Mouse (Mus musculus) stomach, embryonic 16.5 days (tissue): ENCODE results near the gene Klk10. TPM values are rescaled to one million over a fixed set of nuclear protein-coding genes. Genes with fewer than 3 reads are reported as not detected.
A peak's percentile ranks its signal among the peaks of the same experiment; 100 is the strongest.

Experiments
- ATAC-seq: fragments of 200-750 bp; cut with Nextera tagmentation; 2 replicates; pipeline ENCODE4 v1.8.0; 2017; ENCODE audit warnings: moderate number of reproducible peaks, moderate TSS enrichment; ENCODE audit not compliant: insufficient read depth, low FRiP score
- H3K27ac ChIP-seq: fragments of 300-500 bp; sonication (generic); 2 replicates; pipeline ENCODE4 v1.5.1; 2014; ENCODE audit warnings: low read length
- H3K27me3 ChIP-seq: fragments of 300-500 bp; sonication (generic); 2 replicates; pipeline ENCODE4 v1.6.1; 2014; ENCODE audit warnings: low read length, control low read depth, mixed read lengths; ENCODE audit not compliant: control insufficient read depth, insufficient read depth
- H3K36me3 ChIP-seq: fragments of 300-500 bp; sonication (generic); 2 replicates; pipeline ENCODE4 v1.6.1; 2014; ENCODE audit warnings: low read length; ENCODE audit not compliant: control insufficient read depth, insufficient read depth
- H3K4me1 ChIP-seq: fragments of 300-500 bp; sonication (generic); 2 replicates; pipeline ENCODE4 v1.6.1; 2014; ENCODE audit warnings: low read length, control low read depth, mixed read lengths; ENCODE audit not compliant: control insufficient read depth, insufficient read depth
- H3K4me2 ChIP-seq: fragments of 300-500 bp; sonication (generic); 2 replicates; pipeline ENCODE4 v1.6.1; 2014; ENCODE audit warnings: low read depth, low read length, mixed read lengths
- H3K4me3 ChIP-seq: fragments of 300-500 bp; sonication (generic); replicated peaks from 2 replicates; pipeline ENCODE4 v1.5.1; 2014; ENCODE audit warnings: mild to moderate bottlenecking, low read length
- H3K9ac ChIP-seq: fragments of 300-500 bp; sonication (generic); 2 replicates; pipeline ENCODE4 v1.6.1; 2014; ENCODE audit warnings: low read length
- H3K9me3 ChIP-seq: fragments of 300-500 bp; sonication (generic); replicated peaks from 2 replicates; pipeline ENCODE4 v1.6.1; 2016; ENCODE audit warnings: low read length, control low read depth; ENCODE audit not compliant: control insufficient read depth
- WGBS: fragments of 180-500 bp; shearing (Covaris S2); extraction: QIAGEN DNeasy Blood & Tissue Kit; methylation state at CpG from one replicate; pipeline ENCODE4 v1.1.7; 2014; 5-methylcytosine and 5-hydroxymethylcytosine counted together
- polyA plus RNA-seq: library from polyadenylated mRNA; unstranded; fragments of >200 nt; fragmentation: Nextera tagmentation; extraction: Ambion mirVana; gene quantifications from 2 replicates; pipeline ENCODE4 v1.2.1, GENCODE M21; 2015

The Klk10 gene
- polyA plus RNA-seq, 1 experiment from 2014 or later, result 42.4 TPM

DNA sequence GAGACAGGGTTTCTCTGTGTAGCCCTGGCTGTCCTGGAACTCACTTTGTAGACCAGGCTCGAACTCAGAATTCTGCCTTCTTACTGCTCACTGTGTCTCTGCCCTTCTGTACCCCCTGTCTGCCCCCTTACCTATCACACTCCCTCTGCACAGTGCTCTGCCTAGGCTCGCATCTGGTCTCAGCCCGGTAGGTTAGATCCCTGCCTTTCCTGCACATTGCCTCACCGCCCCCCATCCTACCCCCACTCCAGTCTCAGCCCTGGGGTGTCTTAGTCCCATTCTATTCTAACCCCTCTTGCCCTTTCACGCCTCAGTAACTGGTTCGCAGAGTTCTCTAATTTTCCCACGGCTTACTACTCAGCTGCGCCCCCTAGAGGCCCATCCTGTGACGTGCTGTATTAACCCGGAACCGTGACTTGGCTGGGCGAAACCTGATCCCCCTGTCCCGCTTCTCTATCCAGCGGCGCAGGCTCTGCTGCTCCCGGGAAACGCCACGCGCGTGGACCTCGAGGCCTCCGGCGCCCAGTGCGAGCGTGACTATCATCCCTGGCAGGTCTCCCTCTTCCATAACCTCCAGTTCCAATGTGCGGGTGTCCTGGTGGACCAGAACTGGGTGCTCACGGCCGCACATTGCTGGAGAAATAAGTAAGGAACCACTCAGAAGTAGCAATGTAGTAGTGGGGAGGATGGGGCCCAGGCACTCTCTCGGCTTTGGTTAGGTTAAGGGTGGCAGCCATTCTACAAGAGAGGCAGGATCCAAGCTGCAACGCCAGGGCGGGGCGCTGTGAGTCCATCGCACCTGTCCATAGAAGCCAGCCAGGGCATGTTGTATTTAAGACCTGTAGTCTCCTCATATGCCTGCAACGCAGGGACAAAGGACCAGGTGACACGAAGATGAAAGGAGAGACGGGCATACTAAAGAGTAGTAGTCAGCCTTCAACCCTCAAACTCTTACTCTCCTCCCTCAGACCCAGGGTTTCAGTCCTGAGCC, 1.7 kb downstream of the Klk10 start:
- Histone ChIP-seq H3K36me3 (no peaks in the 10 kb centered on the region), H3K4me1 (peaks cover 8% of the 10 kb centered on the region; the same call in 1 of the 2 replicates), H3K27me3 (no peaks in the 10 kb centered on the region), H3K4me2 (peak overlapping the region; percentile 82), H3K4me3 (peak overlapping the region; percentile 42), H3K27ac (peak overlapping the region; percentile 55; the same call in 1 of the 2 replicates), H3K9me3 (no peaks in the 10 kb centered on the region), H3K9ac (peak overlapping the region; percentile 69)
- ATAC-seq, result peak; percentile 74
- WGBS, result 7% methylated on average over 36 of the region's 36 CpGs

GRCm38 (mm10) chr7:43785286-43785685, 4.5 kb downstream of the Klk10 start:
- 82% methylated on average over 1 of the region's 1 CpGs for WGBS
- Histone ChIP-seq H3K36me3 (no peaks in the 10 kb centered on the region), H3K9me3 (no peaks in the 10 kb centered on the region), H3K27ac (no peak overlapping the region), H3K4me3 (no peak overlapping the region), H3K4me2 (no peak overlapping the region), H3K27me3 (no peaks in the 10 kb centered on the region), H3K4me1 (peaks cover 8% of the 10 kb centered on the region; the same call in 1 of the 2 replicates), H3K9ac (no peak overlapping the region)
- no peak for ATAC-seq

GRCm38 (mm10) chr7:43788096-43788495, 7.3 kb downstream of the Klk10 start:
- WGBS, result 59% methylated on average over 3 of the region's 3 CpGs
- H3K27ac ChIP-seq, result no peak overlapping the region
- no peak for ATAC-seq
- H3K4me1 ChIP-seq, result peaks cover under 1% of the 10 kb centered on the region; the same call in 1 of the 2 replicates
- H3K4me3 ChIP-seq, result no peak overlapping the region
- H3K9ac ChIP-seq, result no peak overlapping the region
- H3K27me3 ChIP-seq, result no peaks in the 10 kb centered on the region
- H3K9me3 ChIP-seq, result no peaks in the 10 kb centered on the region
- H3K36me3 ChIP-seq, result no peaks in the 10 kb centered on the region
- no peak overlapping the region for H3K4me2 ChIP-seq

DNA sequence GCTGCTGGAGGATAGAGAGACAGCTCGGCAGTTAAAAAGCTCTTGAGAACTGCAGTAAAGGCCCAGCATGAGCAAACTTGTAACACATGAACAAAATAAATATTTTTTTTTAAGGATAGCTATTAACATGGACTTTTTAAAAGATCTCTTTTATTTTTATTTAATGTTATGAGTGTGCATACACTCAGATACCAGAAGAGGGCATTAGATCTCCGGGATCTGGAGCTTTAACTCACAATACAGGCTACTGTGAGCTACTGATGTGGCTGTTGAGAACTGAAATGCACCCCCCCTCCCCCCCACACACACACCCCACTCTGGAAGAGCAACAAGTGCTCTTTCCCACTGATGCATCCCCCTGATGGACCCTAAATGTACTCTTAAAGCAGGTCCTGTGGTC, 8.5 kb downstream of the Klk10 start:
- WGBS, result 53% methylated on average over 2 of the region's 2 CpGs
- Histone ChIP-seq H3K4me2 (no peak overlapping the region), H3K9ac (no peak overlapping the region), H3K4me3 (no peak overlapping the region), H3K36me3 (no peaks in the 10 kb centered on the region), H3K9me3 (no peaks in the 10 kb centered on the region), H3K27me3 (no peaks in the 10 kb centered on the region), H3K4me1 (no peaks in the 10 kb centered on the region), H3K27ac (no peak overlapping the region)
- no peak for ATAC-seq

DNA sequence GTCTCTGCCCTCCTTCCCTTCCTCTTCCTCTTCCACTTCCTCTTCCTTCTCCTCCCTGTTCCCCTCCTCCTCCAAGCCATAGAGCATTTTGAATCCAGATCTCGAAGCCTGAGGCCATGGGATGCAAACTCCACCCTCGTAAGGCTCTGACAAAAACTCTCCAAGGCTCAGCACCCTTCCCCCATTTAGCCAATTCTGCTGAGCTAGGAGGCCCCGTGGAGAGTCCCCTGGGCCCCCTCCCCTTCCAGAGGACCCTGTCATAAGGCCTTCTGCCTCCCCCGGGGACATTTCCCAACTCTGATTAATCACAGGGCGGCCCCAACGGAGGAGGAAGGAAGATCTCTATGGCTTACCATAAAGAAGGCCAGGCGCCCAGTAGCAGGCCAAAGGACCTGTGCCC, 10.8 kb downstream of the Klk10 start, which contains the start of gene Klk9:
TSS of gene Klk9 (plus strand) at position 301 of the 400 bp plus-strand sequence.
- no peak for ATAC-seq
- H3K27ac ChIP-seq, result no peak within 1 kb of the TSS
- WGBS, result 69% methylated on average over 7 of the region's 7 CpGs

DNA sequence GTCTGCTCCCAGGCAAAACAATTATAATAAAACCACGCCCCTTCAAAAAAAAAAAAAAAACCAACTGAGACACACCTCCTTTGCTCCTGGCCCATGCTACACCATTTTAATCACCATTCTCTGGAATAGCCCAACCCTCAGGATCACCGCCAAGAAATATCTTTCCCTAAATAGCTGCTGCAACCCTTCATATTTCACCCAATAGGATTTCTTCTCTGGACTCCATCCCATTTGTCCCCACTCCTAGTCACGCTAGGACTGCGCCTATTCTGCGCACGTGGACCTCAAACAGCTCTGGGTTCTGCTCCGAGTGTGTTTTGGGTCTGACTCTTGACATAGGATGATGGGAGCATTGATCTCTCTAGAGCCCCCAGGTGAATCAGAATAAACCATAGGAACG, 15.5 kb downstream of the Klk10 start:
- Histone ChIP-seq H3K4me1 (peaks cover 3% of the 10 kb centered on the region; the same call in 1 of the 2 replicates), H3K27me3 (no peaks in the 10 kb centered on the region), H3K4me2 (peak overlapping the region; percentile 86), H3K4me3 (peak overlapping the region; percentile 66), H3K9ac (peak overlapping the region; percentile 72), H3K9me3 (no peaks in the 10 kb centered on the region), H3K36me3 (no peaks in the 10 kb centered on the region), H3K27ac (no peak overlapping the region)
- 4% methylated on average over 8 of the region's 8 CpGs for WGBS
- peak; percentile 27; the same call in 1 of the 2 replicates for ATAC-seq

More for the DNA sequence above, 10.8 kb downstream of the Klk10 start, which contains the start of gene Klk9:
- Histone ChIP-seq H3K9ac (no peak within 1 kb of the TSS), H3K4me3 (no peak within 1 kb of the TSS), H3K27me3 (no peaks in the 10 kb centered on the region), H3K4me1 (no peaks in the 10 kb centered on the region), H3K36me3 (no peaks in the 10 kb centered on the region), H3K4me2 (no peak within 1 kb of the TSS), H3K9me3 (no peaks in the 10 kb centered on the region)

DNA sequence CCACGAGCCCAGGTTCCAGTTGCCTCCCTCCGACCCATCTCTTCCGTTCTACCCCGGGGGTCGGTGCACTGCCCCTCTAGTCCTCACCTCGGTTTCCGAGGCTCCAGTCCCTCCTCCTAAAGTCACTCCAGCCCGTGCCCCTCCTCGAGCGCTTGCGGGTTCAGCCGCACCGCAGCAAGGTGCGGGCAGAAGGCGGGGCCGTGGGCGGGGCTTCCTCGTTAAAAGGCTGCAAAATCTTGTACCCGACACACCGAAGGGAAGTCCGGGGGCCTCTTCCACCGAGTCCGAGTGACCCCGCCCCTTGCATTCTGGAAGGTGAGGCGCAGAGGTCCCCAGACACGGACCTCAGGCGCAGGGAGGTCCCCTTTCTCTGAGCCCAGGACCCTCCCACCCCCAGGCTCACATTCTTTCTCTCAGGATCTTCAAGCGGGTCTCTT, 16.5 kb downstream of the Klk10 start, which contains the start of gene Klk8:
TSS of gene Klk8 (plus strand) at position 245 of the 437 bp plus-strand sequence.
- no peaks in the 10 kb centered on the region for H3K27me3 ChIP-seq
- H3K36me3 ChIP-seq, result no peaks in the 10 kb centered on the region
- peak within 1 kb of the TSS; percentile 66 for H3K4me3 ChIP-seq
- peak within 1 kb of the TSS; percentile 86 for H3K4me2 ChIP-seq
- ATAC-seq, result peak; percentile 23; the same call in 1 of the 2 replicates
- peaks cover 3% of the 10 kb centered on the region; the same call in 1 of the 2 replicates for H3K4me1 ChIP-seq
- H3K9me3 ChIP-seq, result no peaks in the 10 kb centered on the region
- H3K27ac ChIP-seq, result peak within 1 kb of the TSS; percentile 47; the same call in 1 of the 2 replicates
- under 1% methylated on average over 28 of the region's 28 CpGs for WGBS
- peak within 1 kb of the TSS; percentile 72 for H3K9ac ChIP-seq

- Histone ChIP-seq H3K9me3 (no peaks in the 10 kb centered on the region), H3K4me3 (peak overlapping the region; percentile 66), H3K27ac (no peak overlapping the region), H3K4me1 (peaks cover 3% of the 10 kb centered on the region; the same call in 1 of the 2 replicates), H3K36me3 (no peaks in the 10 kb centered on the region), H3K27me3 (no peaks in the 10 kb centered on the region), H3K9ac (peak overlapping the region; percentile 72), H3K4me2 (peak overlapping the region; percentile 86)
- WGBS, result 34% methylated on average over 13 of the region's 13 CpGs
- peak; percentile 26; the same call in 1 of the 2 replicates for ATAC-seq
Observed at GRCm38 (mm10) chr7:43797844-43798462, 17.1 kb downstream of the Klk10 start.
